Mouse (Mus musculus) kidney, postnatal 0 days (tissue): ENCODE measurements at regions not wholly inside any gene's neighbourhood (a gene's known extent, or its start where the extent isn't known, plus 50 kb on each side); places are given as distances from the start of the nearest gene placed in this dataset.

Experiments
- ATAC-seq: fragments of 200-750 bp; cut with Nextera tagmentation; replicated peaks from 2 replicates; pipeline ENCODE4 v1.8.0; 2017; ENCODE audit warnings: low read depth, moderate number of reproducible peaks, moderate TSS enrichment, moderate library complexity; ENCODE audit not compliant: low FRiP score
- DNase-seq: peaks from one replicate; pipeline ENCODE4 v3.0.0-alpha.2; 2016; ENCODE audit warnings: low spot score
- H3K27ac ChIP-seq: fragments of 300-500 bp; sonication (generic); 2 replicates; pipeline ENCODE4 v1.5.1; 2014; ENCODE audit warnings: mild to moderate bottlenecking
- H3K27me3 ChIP-seq: fragments of 300-500 bp; sonication (generic); 2 replicates; pipeline ENCODE4 v1.6.1; 2014; ENCODE audit warnings: low read length, mixed read lengths; ENCODE audit not compliant: insufficient read depth
- H3K36me3 ChIP-seq: fragments of 300-500 bp; sonication (generic); 2 replicates; pipeline ENCODE4 v1.6.1; 2014; ENCODE audit warnings: low read length, mixed read lengths; ENCODE audit not compliant: insufficient read depth
- H3K4me1 ChIP-seq: fragments of 300-500 bp; sonication (generic); replicated peaks from 2 replicates; pipeline ENCODE4 v1.6.1; 2014; ENCODE audit warnings: antibody characterized with exemption, low read length, mixed read lengths; ENCODE audit not compliant: insufficient read depth
- H3K4me2 ChIP-seq: fragments of 300-500 bp; sonication (generic); 2 replicates; pipeline ENCODE4 v1.6.1; 2014; ENCODE audit warnings: mild to moderate bottlenecking, low read length, moderate library complexity, mixed read lengths
- H3K4me3 ChIP-seq: fragments of 300-500 bp; sonication (generic); replicated peaks from 2 replicates; pipeline ENCODE4 v1.5.1; 2014; ENCODE audit warnings: low read depth, low read length
- H3K9ac ChIP-seq: fragments of 300-500 bp; sonication (generic); 2 replicates; pipeline ENCODE4 v1.6.1; 2014; ENCODE audit warnings: low read depth, low read length
- H3K9me3 ChIP-seq: fragments of 300-500 bp; sonication (generic); replicated peaks from 2 replicates; pipeline ENCODE4 v1.6.1; 2016; ENCODE audit warnings: low read length, inconsistent platforms, mixed read lengths
- CTCF ChIP-seq: IDR thresholded peaks from 2 replicates; pipeline ENCODE4 v1.5.1; 2016; ENCODE audit warnings: antibody characterized with exemption, low read depth, mild to moderate bottlenecking, moderate library complexity
- WGBS: fragments of 180-500 bp; shearing (Covaris S2); extraction: QIAGEN DNeasy Blood & Tissue Kit; methylation state at CpG from one replicate; pipeline ENCODE4 v1.1.7; 2014; 5-methylcytosine and 5-hydroxymethylcytosine counted together

DNA sequence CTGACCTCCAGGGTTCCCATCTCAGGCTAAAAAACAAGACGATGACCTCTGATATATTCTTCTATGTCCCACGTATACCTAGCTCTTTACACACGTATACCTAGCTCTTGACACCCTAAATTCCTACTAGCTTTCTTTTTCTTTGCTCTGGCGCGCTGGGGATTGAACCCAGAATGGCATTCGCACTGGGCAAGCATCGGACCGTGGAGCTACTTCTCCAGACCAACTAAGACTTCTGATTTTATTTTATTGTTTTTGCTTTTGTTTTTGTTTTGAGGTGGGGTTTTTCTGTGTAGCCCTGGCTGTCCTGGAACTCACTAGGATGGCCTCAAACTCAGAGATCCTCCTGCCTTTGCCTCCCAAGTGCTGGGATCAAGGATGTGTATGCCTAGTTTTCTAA is 112.8 kb upstream of the Cpm start:
- WGBS: 85% methylated on average over 8 of the region's 8 CpGs
- Histone ChIP-seq H3K4me1 (0 out of 2 replicates have a peak, but pooled peaks cover 5% of the 10 kb centered on the region), H3K9me3 (no peaks in the 10 kb centered on the region), H3K4me3 (no peak overlapping the region), H3K9ac (no peak overlapping the region), H3K27me3 (no peaks in the 10 kb centered on the region), H3K27ac (no peak overlapping the region), H3K36me3 (no peaks in the 10 kb centered on the region), H3K4me2 (no peak overlapping the region)
- DNase-seq: no peak
- no peak for TF ChIP-seq CTCF
- no peak for ATAC-seq

DNA sequence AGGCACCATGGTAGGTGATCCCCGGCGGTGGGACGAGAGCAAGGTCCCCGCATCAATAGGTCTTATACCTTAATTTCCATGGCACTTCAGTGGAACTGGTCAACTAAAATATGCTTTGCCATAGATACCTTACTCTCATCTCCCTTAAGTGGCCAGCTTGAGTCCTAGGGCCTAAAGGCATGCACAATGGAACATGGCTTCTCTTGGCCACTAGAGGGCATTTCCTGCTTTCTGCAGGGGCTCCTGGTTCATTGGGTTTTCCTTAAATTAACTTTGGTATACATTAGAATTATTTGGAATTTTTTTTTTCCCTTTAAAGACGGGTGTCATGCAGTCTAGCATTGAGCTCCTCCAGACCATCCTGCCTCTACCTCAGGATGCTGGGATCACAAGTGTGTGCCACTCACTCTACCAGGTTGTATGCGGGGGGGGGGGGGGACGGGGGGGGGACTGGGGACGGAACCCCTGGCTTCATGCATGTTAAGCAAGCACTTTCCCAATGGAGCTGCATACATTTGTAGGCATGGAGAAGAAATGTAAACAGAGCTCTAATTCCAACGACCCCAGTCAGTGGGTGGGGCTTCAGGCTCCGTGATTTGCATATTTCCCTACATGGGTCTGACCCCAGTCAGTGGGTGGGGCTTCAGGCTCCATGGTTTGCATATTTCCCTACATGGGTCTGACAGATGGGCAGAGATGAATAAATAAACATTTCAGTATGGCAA is 113.4 kb upstream of the Cpm start:
- Histone ChIP-seq H3K4me1 (0 out of 2 replicates have a peak, but pooled peaks cover 5% of the 10 kb centered on the region), H3K4me3 (no peak overlapping the region), H3K36me3 (no peaks in the 10 kb centered on the region), H3K27ac (no peak overlapping the region), H3K9me3 (no peaks in the 10 kb centered on the region), H3K4me2 (no peak overlapping the region), H3K27me3 (no peaks in the 10 kb centered on the region), H3K9ac (no peak overlapping the region)
- WGBS: 69% methylated on average over 10 of the region's 10 CpGs
- ATAC-seq (peak; percentile 34; the same call in 1 of the 2 replicates), DNase-seq (peak; percentile 87)
- TF ChIP-seq CTCF: peak; percentile 75

DNA sequence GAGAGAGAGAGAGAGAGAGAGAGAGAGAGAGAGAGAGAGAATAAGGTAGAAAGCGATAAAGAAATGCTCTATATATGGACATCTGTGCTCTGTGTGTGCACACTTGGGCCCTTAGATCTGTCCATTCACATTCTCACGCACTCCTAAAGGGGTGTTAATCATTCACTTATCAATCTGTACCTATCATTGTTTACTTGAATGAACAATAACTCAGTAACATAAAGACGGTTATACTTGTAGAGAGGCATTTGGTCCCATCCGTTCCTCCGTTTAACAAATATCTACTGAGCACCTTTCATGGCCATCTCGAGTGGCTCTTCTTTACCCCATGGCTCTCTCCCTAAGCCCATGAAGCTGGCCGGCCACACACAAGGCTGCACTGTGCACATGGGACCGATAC is 114.3 kb upstream of the Cpm start:
- no peaks in the 10 kb centered on the region for H3K36me3 ChIP-seq
- WGBS: 91% methylated on average over 8 of the region's 8 CpGs
- ATAC-seq (no peak), DNase-seq (no peak)
- H3K9ac ChIP-seq: no peak overlapping the region
- no peak overlapping the region for H3K4me3 ChIP-seq
- H3K4me2 ChIP-seq: no peak overlapping the region
- H3K27me3 ChIP-seq: no peaks in the 10 kb centered on the region
- no peak for TF ChIP-seq CTCF
- H3K4me1 ChIP-seq: 0 out of 2 replicates have a peak, but pooled peaks cover 5% of the 10 kb centered on the region
- no peak overlapping the region for H3K27ac ChIP-seq
- H3K9me3 ChIP-seq: no peaks in the 10 kb centered on the region

DNA sequence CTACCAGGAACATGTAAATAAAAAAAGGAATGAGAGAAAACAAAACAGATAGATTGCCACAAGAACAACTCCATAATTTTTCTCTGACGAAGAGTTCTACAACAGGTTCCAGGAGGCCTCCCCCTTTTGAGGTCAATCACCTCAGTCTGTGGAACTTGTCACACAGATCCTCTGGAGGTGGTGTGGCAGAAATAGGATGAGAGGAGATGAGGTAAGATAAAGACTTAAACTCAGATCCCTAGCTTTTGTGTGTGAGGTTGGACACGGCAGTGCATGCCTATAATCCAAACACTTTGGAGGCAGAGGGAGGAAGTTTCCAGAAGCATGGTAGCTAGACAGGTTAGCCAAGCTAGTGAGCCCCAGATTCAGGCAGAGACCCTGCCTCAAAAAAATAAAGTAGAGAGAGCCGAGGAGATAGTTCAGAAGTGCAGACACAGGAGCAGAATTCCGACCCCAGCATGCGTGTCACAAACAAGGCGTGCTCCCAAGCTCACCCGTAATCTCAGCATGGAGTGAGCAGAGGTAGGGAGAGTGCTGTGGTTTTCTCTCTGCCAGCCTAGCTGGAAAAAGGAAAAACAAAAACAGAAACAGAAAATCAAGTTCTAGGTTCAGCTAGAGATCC is 115.3 kb upstream of the Cpm start:
- ATAC-seq: no peak

DNA sequence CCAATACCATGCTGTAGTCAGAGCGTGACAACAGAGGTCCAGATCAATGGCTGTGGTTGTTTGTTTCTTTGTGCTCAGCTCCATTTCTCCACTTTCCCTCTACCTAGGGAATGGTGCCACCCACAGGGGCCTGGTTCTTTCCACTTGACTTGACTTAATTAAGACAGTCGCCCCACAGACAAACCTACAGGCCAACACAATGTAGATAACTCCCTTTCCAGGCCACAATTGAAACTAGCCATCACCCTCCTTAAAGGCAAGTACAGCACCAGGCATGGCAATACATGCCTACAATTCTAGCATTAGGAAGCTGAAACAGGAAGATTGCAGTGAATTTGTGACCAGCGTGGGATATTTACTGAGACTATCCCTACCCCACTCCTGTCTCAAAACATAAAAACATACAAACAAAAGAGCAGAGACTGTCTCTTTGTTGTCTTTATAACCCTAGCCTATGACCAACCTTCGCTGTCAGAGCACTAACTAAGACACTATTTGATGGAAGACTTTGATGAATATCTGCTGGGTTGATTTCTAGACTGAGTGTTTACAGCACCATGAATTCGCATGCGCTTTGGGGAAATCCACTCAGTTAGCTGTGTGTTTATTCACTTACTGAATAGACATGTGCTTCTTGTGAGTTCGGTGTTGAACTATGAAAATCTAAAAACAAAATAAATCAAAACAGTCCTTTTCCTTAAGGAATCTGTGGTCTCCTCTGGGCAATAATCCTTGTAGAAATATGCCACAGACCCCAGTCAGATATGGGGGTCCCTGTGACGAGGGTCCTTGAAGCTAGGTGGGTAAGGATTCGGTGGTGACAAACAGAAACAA is 116.7 kb upstream of the Cpm start:
- no peak for DNase-seq
- Histone ChIP-seq H3K4me3 (no peak overlapping the region), H3K4me2 (no peak overlapping the region), H3K9ac (no peak overlapping the region), H3K4me1 (0 out of 2 replicates have a peak, but pooled peaks cover 5% of the 10 kb centered on the region), H3K36me3 (no peaks in the 10 kb centered on the region), H3K27me3 (no peaks in the 10 kb centered on the region), H3K27ac (no peak overlapping the region), H3K9me3 (no peaks in the 10 kb centered on the region)
- 83% methylated on average over 9 of the region's 9 CpGs for WGBS
- ATAC-seq: no peak
- no peak for TF ChIP-seq CTCF

More for the DNA sequence above, 115.3 kb upstream of the Cpm start:
- Histone ChIP-seq H3K27me3 (no peaks in the 10 kb centered on the region), H3K9ac (no peak overlapping the region), H3K9me3 (no peaks in the 10 kb centered on the region), H3K27ac (no peak overlapping the region), H3K36me3 (no peaks in the 10 kb centered on the region), H3K4me1 (0 out of 2 replicates have a peak, but pooled peaks cover 5% of the 10 kb centered on the region), H3K4me2 (no peak overlapping the region), H3K4me3 (no peak overlapping the region)
- 78% methylated on average over 7 of the region's 7 CpGs for WGBS
- DNase-seq: no peak
- TF ChIP-seq CTCF: no peak
